Mouse (Mus musculus) thymus, postnatal 14 days (tissue): ENCODE results near the gene 1110008L16Rik.
"Not testable (repeated sequence)": the region's sequence is repeated elsewhere in the genome, so short reads cannot be mapped to it uniquely, and the experiment has no call there.

ENCODE experiments used
- DNase-seq: peaks from one replicate; pipeline ENCODE4 v3.0.0; 2021

The 1110008L16Rik gene

GRCm38 (mm10) chr12:55299336-55299735 is at the start of gene 1110008L16Rik:
TSS of gene 1110008L16Rik (plus strand) at chr12:55299577.
- no peak for DNase-seq

GRCm38 (mm10) chr12:55261950-55262349 is 37.4 kb upstream of the 1110008L16Rik start:
- DNase-seq, result not testable (repeated sequence)

GRCm38 (mm10) chr12:55263385-55263784 is 36.0 kb upstream of the 1110008L16Rik start:
- DNase-seq, result not testable (repeated sequence)

GRCm38 (mm10) chr12:55272243-55272642 is 27.1 kb upstream of the 1110008L16Rik start:
- DNase-seq, result no peak

- not testable (repeated sequence) for DNase-seq
These were observed 21.8 kb upstream of the 1110008L16Rik start for GRCm38 (mm10) chr12:55277583-55277982.

- DNase-seq, result no peak
These were observed 1.3 kb upstream of the 1110008L16Rik start for GRCm38 (mm10) chr12:55298112-55298511.

GRCm38 (mm10) chr12:55300820-55301351 is 1.5 kb downstream of the 1110008L16Rik start:
- DNase-seq, result no peak

- no peak for DNase-seq
These were observed 2.3 kb downstream of the 1110008L16Rik start for GRCm38 (mm10) chr12:55301472-55302300.

- peak; percentile 92 for DNase-seq
These were observed 3.4 kb downstream of the 1110008L16Rik start, which contains the start of gene Ppp2r3c for GRCm38 (mm10) chr12:55302485-55303441. TSS of gene Ppp2r3c (minus strand) at chr12:55302998.

- DNase-seq, result no peak
These were observed 7.0 kb downstream of the 1110008L16Rik start for GRCm38 (mm10) chr12:55306371-55306770.

GRCm38 (mm10) chr12:55307566-55307965 is 8.2 kb downstream of the 1110008L16Rik start:
- DNase-seq, result no peak

- DNase-seq, result no peak
These were observed 9.4 kb downstream of the 1110008L16Rik start for GRCm38 (mm10) chr12:55308731-55309130.

- DNase-seq, result no peak
These were observed 10.1 kb downstream of the 1110008L16Rik start for GRCm38 (mm10) chr12:55309501-55309900.

- no peak for DNase-seq
These were observed 12.5 kb downstream of the 1110008L16Rik start for GRCm38 (mm10) chr12:55311841-55312240.

GRCm38 (mm10) chr12:55313901-55314300 is 14.5 kb downstream of the 1110008L16Rik start:
- DNase-seq, result peak; percentile 28

- peak; percentile 89 for DNase-seq
These were observed 15.8 kb downstream of the 1110008L16Rik start for GRCm38 (mm10) chr12:55315192-55315591.

GRCm38 (mm10) chr12:55321642-55322291 is 22.4 kb downstream of the 1110008L16Rik start:
- no peak for DNase-seq

- no peak for DNase-seq
These were observed 26.3 kb downstream of the 1110008L16Rik start for GRCm38 (mm10) chr12:55325702-55326101.

- DNase-seq, result no peak
These were observed 29.4 kb downstream of the 1110008L16Rik start for GRCm38 (mm10) chr12:55328784-55329183.

GRCm38 (mm10) chr12:55329351-55329750 is 30.0 kb downstream of the 1110008L16Rik start:
- no peak for DNase-seq

GRCm38 (mm10) chr12:55333662-55334061 is 34.3 kb downstream of the 1110008L16Rik start:
- DNase-seq, result no peak

- DNase-seq, result not testable (repeated sequence)
These were observed 39.1 kb downstream of the 1110008L16Rik start for GRCm38 (mm10) chr12:55338490-55338889.
